Mouse (Mus musculus) liver, postnatal 0 days (tissue): ENCODE data around the gene Prokr1. TPM values are rescaled to one million over a fixed set of nuclear protein-coding genes. Genes with fewer than 3 reads are reported as not detected.
"Not testable (repeated sequence)": the region's sequence is repeated elsewhere in the genome, so short reads cannot be mapped to it uniquely, and the experiment has no call there.

Source experiments
- ATAC-seq: fragments of 200-750 bp; cut with Nextera tagmentation; 2 replicates; pipeline ENCODE4 v1.8.0; 2017; ENCODE audit warnings: mild to moderate bottlenecking, moderate library complexity
- DNase-seq: peaks from one replicate; pipeline ENCODE4 v3.0.0-alpha.2; 2016
- H3K27ac ChIP-seq: fragments of 300-500 bp; sonication (generic); 2 replicates; pipeline ENCODE4 v1.5.1; 2014; ENCODE audit warnings: antibody characterized with exemption, moderate library complexity, mild to moderate bottlenecking, low read depth
- H3K27me3 ChIP-seq: fragments of 300-500 bp; sonication (generic); 2 replicates; pipeline ENCODE4 v1.6.1; 2014; ENCODE audit warnings: low read length, control low read depth, mixed read lengths; ENCODE audit not compliant: insufficient read depth
- H3K36me3 ChIP-seq: fragments of 300-500 bp; sonication (generic); replicated peaks from 2 replicates; pipeline ENCODE4 v1.6.1; 2014; ENCODE audit warnings: mild to moderate bottlenecking, control low read depth, low read length, moderate library complexity, mixed read lengths; ENCODE audit not compliant: insufficient read depth
- H3K4me1 ChIP-seq: fragments of 300-500 bp; sonication (generic); 2 replicates; pipeline ENCODE4 v1.6.1; 2014; ENCODE audit warnings: antibody characterized with exemption, mild to moderate bottlenecking, control low read depth; ENCODE audit not compliant: insufficient read depth
- H3K4me2 ChIP-seq: fragments of 300-500 bp; sonication (generic); 2 replicates; pipeline ENCODE4 v1.6.1; 2014; ENCODE audit warnings: low read depth, mild to moderate bottlenecking, low read length, moderate library complexity, mixed read lengths
- H3K4me3 ChIP-seq: fragments of 300-500 bp; sonication (generic); 2 replicates; pipeline ENCODE4 v1.5.1; 2014; ENCODE audit warnings: low read depth, low read length
- H3K9ac ChIP-seq: fragments of 300-500 bp; sonication (generic); replicated peaks from 2 replicates; pipeline ENCODE4 v1.6.1; 2014; ENCODE audit warnings: mild to moderate bottlenecking, moderate library complexity
- H3K9me3 ChIP-seq: fragments of 300-500 bp; sonication (generic); 2 replicates; pipeline ENCODE4 v1.6.1; 2016; ENCODE audit warnings: mild to moderate bottlenecking, control low read depth, low read length, mixed read lengths
- CTCF ChIP-seq: sonication (generic); IDR thresholded peaks from 2 replicates; pipeline ENCODE4 v1.5.1; 2016; ENCODE audit warnings: antibody characterized with exemption, low read depth
- EP300 ChIP-seq: IDR thresholded peaks from 2 replicates; pipeline ENCODE4 v1.6.1; 2016; ENCODE audit warnings: antibody characterized with exemption, low read depth, mild to moderate bottlenecking
- WGBS: fragments of 180-500 bp; shearing (Covaris S2); extraction: QIAGEN DNeasy Blood & Tissue Kit; methylation state at CpG from one replicate; pipeline ENCODE4 v1.1.7; 2014; ENCODE audit not compliant: insufficient replicate concordance; 5-methylcytosine and 5-hydroxymethylcytosine counted together
- polyA plus RNA-seq: library from polyadenylated mRNA; unstranded; fragments of >200 nt; fragmentation: Nextera tagmentation; extraction: Ambion mirVana; gene quantifications from 2 replicates; pipeline ENCODE4 v1.2.1, GENCODE M21; 2015

Prokr1 gene
- polyA plus RNA-seq, 1 experiment from 2014 or later, result 1.1 TPM

- TF ChIP-seq CTCF (no peak), EP300 (no peak)
- DNase-seq (no peak), ATAC-seq (no peak)
- no peak overlapping the region for H3K4me2 ChIP-seq
- H3K27me3 ChIP-seq, result no peaks in the 10 kb centered on the region
- H3K4me1 ChIP-seq, result peaks cover 3% of the 10 kb centered on the region
- no peak overlapping the region for H3K27ac ChIP-seq
- H3K9me3 ChIP-seq, result no peaks in the 10 kb centered on the region
- H3K36me3 ChIP-seq, result no peaks in the 10 kb centered on the region
- H3K4me3 ChIP-seq, result no peak overlapping the region
- no peak overlapping the region for H3K9ac ChIP-seq
- 46% methylated on average over 4 of the region's 4 CpGs for WGBS
Observed at GRCm38 (mm10) chr6:87576648-87577330, 13.8 kb downstream of the Prokr1 start.

GRCm38 (mm10) chr6:87571863-87572262 is 18.7 kb downstream of the Prokr1 start:
- not testable (repeated sequence) for ATAC-seq

GRCm38 (mm10) chr6:87567686-87568593 is 22.6 kb downstream of the Prokr1 start:
- H3K36me3 ChIP-seq, result no peaks in the 10 kb centered on the region
- DNase-seq (no peak), ATAC-seq (no peak)
- H3K27me3 ChIP-seq, result no peaks in the 10 kb centered on the region
- H3K9me3 ChIP-seq, result no peaks in the 10 kb centered on the region
- no peak overlapping the region for H3K27ac ChIP-seq
- no peaks in the 10 kb centered on the region for H3K4me1 ChIP-seq
- no peak for TF ChIP-seq EP300
- no peak for TF ChIP-seq CTCF
- H3K4me2 ChIP-seq, result no peak overlapping the region
- H3K4me3 ChIP-seq, result no peak overlapping the region
- 65% methylated on average over 9 of the region's 9 CpGs for WGBS
- H3K9ac ChIP-seq, result no peak overlapping the region

More at GRCm38 (mm10) chr6:87571863-87572262, 18.7 kb downstream of the Prokr1 start:
- H3K9me3 ChIP-seq, H3K4me1 ChIP-seq, H3K27ac ChIP-seq, H3K4me3 ChIP-seq, H3K9ac ChIP-seq, H3K27me3 ChIP-seq, DNase-seq, H3K4me2 ChIP-seq, H3K36me3 ChIP-seq: not testable (repeated sequence)

- DNase-seq, result no peak
- Histone ChIP-seq H3K36me3 (no peaks in the 10 kb centered on the region), H3K4me3 (no peak overlapping the region), H3K27me3 (no peaks in the 10 kb centered on the region), H3K4me2 (no peak overlapping the region), H3K9ac (no peak overlapping the region), H3K27ac (no peak overlapping the region), H3K9me3 (no peaks in the 10 kb centered on the region), H3K4me1 (no peaks in the 10 kb centered on the region)
- no peak for ATAC-seq
- 79% methylated on average over 5 of the region's 5 CpGs for WGBS
- no peak for TF ChIP-seq EP300
- TF ChIP-seq CTCF, result no peak
Observed at GRCm38 (mm10) chr6:87565166-87565565, 25.4 kb downstream of the Prokr1 start.

- Histone ChIP-seq H3K4me3 (no peak overlapping the region), H3K27me3 (no peaks in the 10 kb centered on the region), H3K36me3 (no peaks in the 10 kb centered on the region), H3K9me3 (no peaks in the 10 kb centered on the region), H3K4me2 (no peak overlapping the region), H3K9ac (no peak overlapping the region), H3K27ac (no peak overlapping the region), H3K4me1 (no peaks in the 10 kb centered on the region)
- no peak for DNase-seq
- no peak for ATAC-seq
- WGBS, result 75% methylated on average over 4 of the region's 4 CpGs
- TF ChIP-seq EP300 (no peak), CTCF (no peak)
Observed at GRCm38 (mm10) chr6:87564356-87564755, 26.2 kb downstream of the Prokr1 start.

- Histone ChIP-seq H3K27ac (no peak overlapping the region), H3K4me3 (no peak overlapping the region), H3K27me3 (no peaks in the 10 kb centered on the region), H3K9ac (no peak overlapping the region), H3K4me2 (no peak overlapping the region), H3K9me3 (no peaks in the 10 kb centered on the region), H3K4me1 (peaks cover 7% of the 10 kb centered on the region; the same call in 1 of the 2 replicates), H3K36me3 (no peaks in the 10 kb centered on the region)
- WGBS, result 68% methylated on average over 3 of the region's 3 CpGs
- ATAC-seq (no peak), DNase-seq (no peak)
- TF ChIP-seq CTCF (no peak), EP300 (no peak)
Observed at GRCm38 (mm10) chr6:87553724-87554123, 36.8 kb downstream of the Prokr1 start.
